Mouse (Mus musculus): ENCODE measurements around the gene Actrt2. TPM values are rescaled to one million over a fixed set of nuclear protein-coding genes. Genes with fewer than 3 reads are reported as not detected.

Gene Actrt2
- polyA plus RNA-seq, 1 experiment from 2014 or later = not detected

Other genes with a start within 250 kb of the Actrt2 start
- gene Prdm16, start 31.0 kb downstream of the Actrt2 start, polyA plus RNA-seq (2015; fragmentation: Nextera tagmentation; extraction: Ambion mirVana) = 14.0 and 16.2 TPM in 2 replicates
- gene Ttc34, start 169.6 kb upstream of the Actrt2 start, polyA plus RNA-seq (2015; fragmentation: Nextera tagmentation; extraction: Ambion mirVana) = 1.2 and 2.0 TPM in 2 replicates
- gene Mmel1, start 201.7 kb upstream of the Actrt2 start, polyA plus RNA-seq (2015; fragmentation: Nextera tagmentation; extraction: Ambion mirVana) = 0.45 and 0.86 TPM in 2 replicates
- gene Fam213b, start 231.3 kb upstream of the Actrt2 start, polyA plus RNA-seq (2015; fragmentation: Nextera tagmentation; extraction: Ambion mirVana) = 64.2 and 67.1 TPM in 2 replicates